Mouse (Mus musculus): ENCODE data around the gene C1qtnf1. TPM values are rescaled to one million over a fixed set of nuclear protein-coding genes. Genes with fewer than 3 reads are reported as not detected.
A peak's percentile ranks its signal among the peaks of the same experiment; 100 is the strongest.
"Not testable (repeated sequence)": the region's sequence is repeated elsewhere in the genome, so short reads cannot be mapped to it uniquely, and the experiment has no call there.

Gene C1qtnf1
- 9.8 TPM for polyA plus RNA-seq (2012; fragmentation: generic; extraction: Trizol)

- Histone ChIP-seq H3K79me2 (ENCODE audit: control insufficient read depth, insufficient read depth) (no peaks in the 10 kb centered on the region), H3K4me3 (no peak within 1 kb of the TSS), H3K27me3 (ENCODE audit: control insufficient read depth, insufficient read depth, insufficient read length) (no peaks in the 10 kb centered on the region), H3ac (ENCODE audit: control insufficient read depth, insufficient read length) (no peak within 1 kb of the TSS), H3K4me2 (ENCODE audit: low read depth) (peak within 1 kb of the TSS; percentile 60), H3K36me3 (ENCODE audit: control insufficient read depth, insufficient read depth) (no peaks in the 10 kb centered on the region)
- TF ChIP-seq MYOD1 (IDR thresholded peaks at IDR 0.05; ENCODE audit: control insufficient read depth in 1 of 3, insufficient read length in 2 of 3, low read depth in 2 of 3) (no peak), POLR2A (IDR thresholded peaks at IDR 0.05; ENCODE audit: insufficient read length, low read depth) (no peak), POLR2AphosphoS2 (IDR thresholded peaks at IDR 0.05; ENCODE audit: insufficient read length, low read depth) (no peak), E2F4 (IDR thresholded peaks at IDR 0.05; ENCODE audit: insufficient read depth) (no peak), MAX (IDR thresholded peaks at IDR 0.05; ENCODE audit: low read depth) (no peak), SRF (IDR thresholded peaks at IDR 0.05; ENCODE audit: control insufficient read depth, insufficient read length, low read depth) (no peak), MYOG (IDR thresholded peaks at IDR 0.05; ENCODE audit: control insufficient read depth in 1 of 3, insufficient read depth in 1 of 3, insufficient read length in 2 of 3, low read depth in 2 of 3) (no peak), REST (IDR thresholded peaks at IDR 0.05; ENCODE audit: insufficient read depth, insufficient read length) (no peak), TCF12 (IDR thresholded peaks at IDR 0.05; ENCODE audit: insufficient read depth, poor library complexity, severe bottlenecking) (no peak), TCF3 (IDR thresholded peaks at IDR 0.05; ENCODE audit: insufficient read length, low read depth) (no peak), CEBPB (IDR thresholded peaks at IDR 0.05; ENCODE audit: insufficient read depth, poor library complexity, severe bottlenecking) (no peak), USF1 (IDR thresholded peaks at IDR 0.05; ENCODE audit: low read depth) (no peak)
Measured at GRCm38 (mm10) chr11:118427986-118428385, at the start of gene C1qtnf1. Gene C1qtnf1, plus strand, starts transcription at chr11:118428203.

DNA sequence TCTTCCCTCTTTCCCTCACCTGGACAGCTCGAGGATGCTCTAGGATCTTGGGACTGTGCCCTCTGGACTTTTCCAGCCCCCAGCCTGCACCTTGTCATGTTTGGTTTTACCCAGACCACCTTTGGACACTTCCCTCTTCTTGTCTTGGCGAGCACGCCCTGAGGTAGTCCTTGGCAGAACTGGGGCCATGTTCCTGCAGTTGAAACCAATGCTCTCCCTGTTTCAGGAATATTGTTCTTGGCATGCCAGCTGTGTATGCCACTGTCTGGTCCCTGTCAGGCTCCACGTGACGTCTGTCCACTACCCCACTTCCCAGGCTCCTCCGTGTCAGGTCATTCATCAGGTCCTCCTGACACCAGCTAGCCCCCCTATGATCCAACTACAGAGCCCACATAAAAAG, 49.3 kb upstream of the C1qtnf1 start:
- no peak for TF ChIP-seq POLR2A (IDR thresholded peaks at IDR 0.05; ENCODE audit: insufficient read length, low read depth)
- H3K79me2 ChIP-seq (ENCODE audit: control insufficient read depth, insufficient read depth) = no peaks in the 10 kb centered on the region
- peak overlapping the region; percentile 79 for H3K4me2 ChIP-seq (ENCODE audit: low read depth)
- H3K36me3 ChIP-seq (ENCODE audit: control insufficient read depth, insufficient read depth) = no peaks in the 10 kb centered on the region
- H3K4me3 ChIP-seq = no peak overlapping the region
- H3K27me3 ChIP-seq (ENCODE audit: control insufficient read depth, insufficient read depth, insufficient read length) = no peaks in the 10 kb centered on the region
- H3ac ChIP-seq (ENCODE audit: control insufficient read depth, insufficient read length) = no peak overlapping the region

- Histone ChIP-seq H3K4me3 (no peak overlapping the region), H3K36me3 (ENCODE audit: control insufficient read depth, insufficient read depth) (no peaks in the 10 kb centered on the region), H3K27me3 (ENCODE audit: control insufficient read depth, insufficient read depth, insufficient read length) (no peaks in the 10 kb centered on the region), H3K79me2 (ENCODE audit: control insufficient read depth, insufficient read depth) (no peaks in the 10 kb centered on the region), H3K4me2 (ENCODE audit: low read depth) (peak overlapping the region; percentile 79), H3ac (ENCODE audit: control insufficient read depth, insufficient read length) (no peak overlapping the region)
- TF ChIP-seq POLR2A (IDR thresholded peaks at IDR 0.05; ENCODE audit: insufficient read length, low read depth) = no peak
- TF ChIP-seq CEBPB (IDR thresholded peaks at IDR 0.05; ENCODE audit: insufficient read depth, poor library complexity, severe bottlenecking) = no peak
- no peak for TF ChIP-seq TCF12 (IDR thresholded peaks at IDR 0.05; ENCODE audit: insufficient read depth, poor library complexity, severe bottlenecking)
- no peak for TF ChIP-seq E2F4 (IDR thresholded peaks at IDR 0.05; ENCODE audit: insufficient read depth)
- no peak for TF ChIP-seq POLR2AphosphoS2 (IDR thresholded peaks at IDR 0.05; ENCODE audit: insufficient read length, low read depth)
- no peak for TF ChIP-seq REST (IDR thresholded peaks at IDR 0.05; ENCODE audit: insufficient read depth, insufficient read length)
Measured at GRCm38 (mm10) chr11:118379251-118380009, 48.6 kb upstream of the C1qtnf1 start.

- not testable (repeated sequence) for H3K79me2 ChIP-seq (ENCODE audit: control insufficient read depth, insufficient read depth); H3K27me3 ChIP-seq (ENCODE audit: control insufficient read depth, insufficient read depth, insufficient read length); H3K36me3 ChIP-seq (ENCODE audit: control insufficient read depth, insufficient read depth); H3ac ChIP-seq (ENCODE audit: control insufficient read depth, insufficient read length); H3K4me2 ChIP-seq (ENCODE audit: low read depth); H3K4me3 ChIP-seq
Measured at GRCm38 (mm10) chr11:118387816-118388215, 40.2 kb upstream of the C1qtnf1 start.

GRCm38 (mm10) chr11:118393991-118394390, 34.0 kb upstream of the C1qtnf1 start:
- H3K79me2 ChIP-seq (ENCODE audit: control insufficient read depth, insufficient read depth) = no peaks in the 10 kb centered on the region
- TF ChIP-seq CEBPB (IDR thresholded peaks at IDR 0.05; ENCODE audit: insufficient read depth, poor library complexity, severe bottlenecking) (no peak), SRF (IDR thresholded peaks at IDR 0.05; ENCODE audit: control insufficient read depth, insufficient read length, low read depth) (no peak), TCF12 (IDR thresholded peaks at IDR 0.05; ENCODE audit: insufficient read depth, poor library complexity, severe bottlenecking) (no peak), MYOG (IDR thresholded peaks at IDR 0.05; ENCODE audit: control insufficient read depth in 1 of 3, insufficient read depth in 1 of 3, insufficient read length in 2 of 3, low read depth in 2 of 3) (no peak), MAX (IDR thresholded peaks at IDR 0.05; ENCODE audit: low read depth) (no peak), REST (IDR thresholded peaks at IDR 0.05; ENCODE audit: insufficient read depth, insufficient read length) (no peak), MYOD1 (IDR thresholded peaks at IDR 0.05; ENCODE audit: control insufficient read depth in 1 of 3, insufficient read length in 2 of 3, low read depth in 2 of 3) (no peak), E2F4 (IDR thresholded peaks at IDR 0.05; ENCODE audit: insufficient read depth) (no peak), USF1 (IDR thresholded peaks at IDR 0.05; ENCODE audit: low read depth) (no peak), POLR2AphosphoS2 (IDR thresholded peaks at IDR 0.05; ENCODE audit: insufficient read length, low read depth) (no peak), TCF3 (IDR thresholded peaks at IDR 0.05; ENCODE audit: insufficient read length, low read depth) (no peak), POLR2A (IDR thresholded peaks at IDR 0.05; ENCODE audit: insufficient read length, low read depth) (no peak)

More at GRCm38 (mm10) chr11:118393991-118394390, 34.0 kb upstream of the C1qtnf1 start:
- Histone ChIP-seq H3K27me3 (ENCODE audit: control insufficient read depth, insufficient read depth, insufficient read length) (no peaks in the 10 kb centered on the region), H3ac (ENCODE audit: control insufficient read depth, insufficient read length) (no peak overlapping the region), H3K4me2 (ENCODE audit: low read depth) (no peak overlapping the region), H3K36me3 (ENCODE audit: control insufficient read depth, insufficient read depth) (no peaks in the 10 kb centered on the region), H3K4me3 (no peak overlapping the region)

All from myocyte (in vitro differentiated cells).